Mouse (Mus musculus) midbrain, embryonic 14.5 days (tissue): ENCODE data around the gene Snx29. TPM values are rescaled to one million over a fixed set of nuclear protein-coding genes. Genes with fewer than 3 reads are reported as not detected.
"Not testable (repeated sequence)": the region's sequence is repeated elsewhere in the genome, so short reads cannot be mapped to it uniquely, and the experiment has no call there.

Experiments used
- ATAC-seq: fragments of 200-750 bp; cut with Nextera tagmentation; 2 replicates; pipeline ENCODE4 v1.8.0; 2017; ENCODE audit warnings: moderate number of reproducible peaks, moderate library complexity; ENCODE audit not compliant: low FRiP score, low TSS enrichment
- DNase-seq: peaks from one replicate; pipeline ENCODE4 v3.0.0-alpha.2; 2015
- H3K27ac ChIP-seq: fragments of 300-500 bp; sonication (generic); replicated peaks from 2 replicates; pipeline ENCODE4 v1.5.1; 2014; ENCODE audit warnings: mild to moderate bottlenecking, low read depth, low read length, moderate library complexity
- H3K27me3 ChIP-seq: fragments of 300-500 bp; sonication (generic); 2 replicates; pipeline ENCODE4 v1.6.1; 2014; ENCODE audit warnings: low read length, control low read depth, mixed read lengths; ENCODE audit not compliant: control insufficient read depth, insufficient read depth
- H3K36me3 ChIP-seq: fragments of 300-500 bp; sonication (generic); 2 replicates; pipeline ENCODE4 v1.6.1; 2014; ENCODE audit warnings: low read length, control low read depth; ENCODE audit not compliant: control insufficient read depth, insufficient read depth
- H3K4me1 ChIP-seq: fragments of 300-500 bp; sonication (generic); 2 replicates; pipeline ENCODE4 v1.6.1; 2014; ENCODE audit warnings: mild to moderate bottlenecking, antibody characterized with exemption, low read length, control low read depth; ENCODE audit not compliant: control insufficient read depth, insufficient read depth
- H3K4me2 ChIP-seq: fragments of 300-500 bp; sonication (generic); 2 replicates; pipeline ENCODE4 v1.6.1; 2014; ENCODE audit warnings: mild to moderate bottlenecking, low read length, moderate library complexity
- H3K4me3 ChIP-seq: fragments of 300-500 bp; sonication (generic); replicated peaks from 2 replicates; pipeline ENCODE4 v1.5.1; 2014; ENCODE audit warnings: low read depth, low read length
- H3K9ac ChIP-seq: fragments of 300-500 bp; sonication (generic); replicated peaks from 2 replicates; pipeline ENCODE4 v1.6.1; 2014; ENCODE audit warnings: mild to moderate bottlenecking, low read length, moderate library complexity
- H3K9me3 ChIP-seq: fragments of 300-500 bp; sonication (generic); 2 replicates; pipeline ENCODE4 v1.6.1; 2016; ENCODE audit warnings: low read length, control low read depth, mixed read lengths; ENCODE audit not compliant: control insufficient read depth
- WGBS: fragments of 180-500 bp; shearing (Covaris S2); extraction: QIAGEN DNeasy Blood & Tissue Kit; methylation state at CpG from one replicate; pipeline ENCODE4 v1.1.7; 2014; 5-methylcytosine and 5-hydroxymethylcytosine counted together
- polyA plus RNA-seq: library from polyadenylated mRNA; unstranded; fragments of >200 nt; fragmentation: Nextera tagmentation; extraction: Ambion mirVana; gene quantifications from 2 replicates; pipeline ENCODE4 v1.2.1, GENCODE M21; 2014

Snx29 gene
- polyA plus RNA-seq, 1 experiment from 2014 or later, result 16.1 TPM

GRCm38 (mm10) chr16:11504666-11505491 is 182.2 kb downstream of the Snx29 start:
- Histone ChIP-seq H3K4me1 (no peaks in the 10 kb centered on the region), H3K9ac (no peak overlapping the region), H3K36me3 (no peaks in the 10 kb centered on the region), H3K9me3 (no peaks in the 10 kb centered on the region), H3K4me2 (no peak overlapping the region), H3K27ac (no peak overlapping the region), H3K27me3 (no peaks in the 10 kb centered on the region), H3K4me3 (no peak overlapping the region)
- DNase-seq (no peak), ATAC-seq (no peak)
- WGBS, result 95% methylated on average over 2 of the region's 2 CpGs

DNA sequence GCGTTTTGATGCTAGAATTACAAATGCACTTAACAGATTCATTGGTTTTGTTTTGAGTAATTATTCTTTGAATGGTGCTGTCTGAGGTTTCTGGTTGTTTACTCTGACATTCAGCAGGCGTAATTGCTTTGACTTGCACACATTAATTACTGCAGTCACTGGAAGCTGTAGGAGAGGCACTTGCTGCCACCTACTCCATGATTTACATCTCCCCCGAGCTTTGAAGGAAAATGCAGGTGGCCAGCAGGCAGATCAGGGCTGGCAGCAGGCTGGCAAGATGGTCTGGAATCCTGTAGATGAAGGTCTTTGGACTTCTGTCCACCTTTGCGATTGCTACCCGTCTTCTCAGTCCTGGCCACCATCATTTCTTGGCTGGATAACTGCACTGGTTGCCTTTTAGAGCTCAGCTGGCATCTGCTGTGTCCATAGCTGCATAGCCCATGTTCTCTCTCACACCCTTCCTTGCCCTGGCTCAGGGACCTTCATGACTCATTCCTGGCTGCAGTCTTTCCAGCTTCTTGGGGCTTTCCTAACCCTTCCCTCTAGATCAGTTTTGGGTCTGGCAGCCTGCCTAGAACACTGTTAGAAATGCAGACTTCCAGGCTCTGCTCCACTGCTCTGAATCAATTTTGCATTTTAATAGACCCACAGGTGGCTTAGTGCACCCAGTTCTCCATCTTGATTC is 182.9 kb downstream of the Snx29 start:
- no peak overlapping the region for H3K9ac ChIP-seq
- no peaks in the 10 kb centered on the region for H3K27me3 ChIP-seq
- no peak overlapping the region for H3K27ac ChIP-seq
- H3K4me3 ChIP-seq, result no peak overlapping the region
- DNase-seq, result no peak
- no peaks in the 10 kb centered on the region for H3K36me3 ChIP-seq
- 86% methylated on average over 5 of the region's 5 CpGs for WGBS
- H3K9me3 ChIP-seq, result no peaks in the 10 kb centered on the region
- no peak overlapping the region for H3K4me2 ChIP-seq
- H3K4me1 ChIP-seq, result no peaks in the 10 kb centered on the region
- ATAC-seq, result no peak

DNA sequence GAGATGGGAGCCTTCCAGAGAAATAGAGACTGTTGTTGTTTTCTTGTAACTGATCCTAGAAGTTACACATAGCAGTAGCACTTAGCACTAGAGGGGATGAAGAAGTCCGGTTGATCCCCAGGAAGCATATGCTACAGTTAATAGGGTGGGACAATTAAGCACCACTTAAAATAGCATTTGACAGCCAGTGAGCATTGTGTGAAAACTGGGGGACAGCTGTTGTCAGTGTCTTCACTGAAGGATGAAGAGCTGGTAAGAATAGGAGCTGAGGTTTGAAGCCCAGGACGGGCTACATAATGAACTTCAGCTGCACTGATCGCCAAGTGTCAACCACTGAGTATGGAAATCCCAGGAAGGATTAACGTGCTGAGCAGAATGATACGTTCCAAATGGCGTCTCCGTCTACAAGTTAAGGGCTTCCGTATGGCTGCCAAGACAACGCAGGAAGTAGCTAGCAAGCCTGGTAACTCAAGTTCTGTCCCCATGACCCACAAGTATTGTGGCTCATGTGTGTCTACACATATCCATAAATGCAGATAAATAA is 184.6 kb downstream of the Snx29 start:
- Histone ChIP-seq H3K4me3 (no peak overlapping the region), H3K4me1 (no peaks in the 10 kb centered on the region), H3K9me3 (no peaks in the 10 kb centered on the region), H3K27ac (no peak overlapping the region), H3K4me2 (no peak overlapping the region), H3K36me3 (no peaks in the 10 kb centered on the region), H3K9ac (no peak overlapping the region), H3K27me3 (no peaks in the 10 kb centered on the region)
- DNase-seq (no peak), ATAC-seq (no peak)
- 64% methylated on average over 9 of the region's 9 CpGs for WGBS

GRCm38 (mm10) chr16:11508341-11508740 is 185.6 kb downstream of the Snx29 start:
- H3K4me1 ChIP-seq, result no peaks in the 10 kb centered on the region
- no peak overlapping the region for H3K27ac ChIP-seq
- no peak overlapping the region for H3K4me2 ChIP-seq
- DNase-seq (no peak), ATAC-seq (no peak)
- H3K36me3 ChIP-seq, result no peaks in the 10 kb centered on the region
- WGBS, result 90% methylated on average over 7 of the region's 7 CpGs
- H3K9me3 ChIP-seq, result no peaks in the 10 kb centered on the region
- no peak overlapping the region for H3K9ac ChIP-seq
- H3K4me3 ChIP-seq, result no peak overlapping the region
- H3K27me3 ChIP-seq, result no peaks in the 10 kb centered on the region

DNA sequence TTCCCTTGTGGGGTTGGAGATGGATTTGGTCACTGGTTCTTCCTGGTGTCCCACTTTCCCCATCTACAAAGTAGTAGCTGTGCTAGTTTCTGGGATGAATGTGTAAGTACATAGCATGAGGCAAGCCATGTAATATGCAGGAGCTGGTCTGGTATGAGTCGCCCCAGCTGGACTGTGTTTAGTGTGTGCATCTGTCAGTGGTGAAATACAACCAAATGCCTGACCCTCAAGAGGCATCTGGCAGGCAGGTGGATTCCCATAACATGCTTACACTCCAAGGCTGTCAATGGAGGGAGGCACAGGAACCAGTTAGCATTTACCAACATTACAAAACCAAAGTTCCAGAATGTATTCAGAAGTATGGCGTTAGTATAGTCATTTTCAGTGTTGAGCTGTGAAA is 187.7 kb downstream of the Snx29 start:
- Histone ChIP-seq H3K4me2 (no peak overlapping the region), H3K27ac (no peak overlapping the region), H3K9ac (no peak overlapping the region), H3K9me3 (no peaks in the 10 kb centered on the region), H3K27me3 (no peaks in the 10 kb centered on the region), H3K36me3 (no peaks in the 10 kb centered on the region), H3K4me3 (no peak overlapping the region), H3K4me1 (no peaks in the 10 kb centered on the region)
- DNase-seq (no peak), ATAC-seq (no peak)
- WGBS, result 94% methylated on average over 2 of the region's 2 CpGs

- H3K9ac ChIP-seq, result no peak overlapping the region
- H3K4me2 ChIP-seq, result no peak overlapping the region
- ATAC-seq (no peak), DNase-seq (no peak)
- H3K4me1 ChIP-seq, result no peaks in the 10 kb centered on the region
- H3K4me3 ChIP-seq, result no peak overlapping the region
- H3K9me3 ChIP-seq, result no peaks in the 10 kb centered on the region
- no peaks in the 10 kb centered on the region for H3K36me3 ChIP-seq
- H3K27me3 ChIP-seq, result no peaks in the 10 kb centered on the region
- H3K27ac ChIP-seq, result no peak overlapping the region
- WGBS, result 79% methylated on average over 3 of the region's 3 CpGs
Observed at GRCm38 (mm10) chr16:11510854-11511253, 188.1 kb downstream of the Snx29 start.

DNA sequence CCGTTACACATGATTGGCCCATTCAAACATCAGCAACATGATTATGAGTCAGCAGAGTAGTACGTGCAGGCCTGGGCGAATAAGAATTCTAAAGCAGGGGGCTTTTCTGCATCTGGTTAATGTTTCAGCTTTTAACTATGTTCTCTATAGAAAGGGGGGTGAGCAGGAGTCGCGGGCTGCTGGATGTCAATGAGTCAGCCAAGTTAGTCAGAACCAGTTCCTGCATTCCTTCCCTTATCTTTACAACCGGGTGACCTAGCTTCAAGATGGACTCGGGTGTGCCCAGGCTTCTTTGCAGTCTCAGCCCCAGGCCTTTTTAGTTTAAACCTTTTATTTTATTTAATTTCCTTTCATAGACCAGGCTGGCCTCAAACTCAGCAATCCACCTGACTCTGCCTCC is 189.0 kb downstream of the Snx29 start:
- H3K27ac ChIP-seq, H3K9me3 ChIP-seq, H3K9ac ChIP-seq, H3K36me3 ChIP-seq, H3K27me3 ChIP-seq, DNase-seq, H3K4me2 ChIP-seq, ATAC-seq, H3K4me1 ChIP-seq, H3K4me3 ChIP-seq: not testable (repeated sequence)
- 91% methylated on average over 7 of the region's 7 CpGs for WGBS

- WGBS, result 93% methylated on average over 2 of the region's 2 CpGs
- H3K4me1 ChIP-seq, result no peaks in the 10 kb centered on the region
- H3K4me2 ChIP-seq, result no peak overlapping the region
- no peaks in the 10 kb centered on the region for H3K27me3 ChIP-seq
- H3K9ac ChIP-seq, result no peak overlapping the region
- DNase-seq (no peak), ATAC-seq (no peak)
- H3K27ac ChIP-seq, result no peak overlapping the region
- no peak overlapping the region for H3K4me3 ChIP-seq
- H3K9me3 ChIP-seq, result no peaks in the 10 kb centered on the region
- no peaks in the 10 kb centered on the region for H3K36me3 ChIP-seq
Observed at GRCm38 (mm10) chr16:11516681-11517080, 194.0 kb downstream of the Snx29 start.

DNA sequence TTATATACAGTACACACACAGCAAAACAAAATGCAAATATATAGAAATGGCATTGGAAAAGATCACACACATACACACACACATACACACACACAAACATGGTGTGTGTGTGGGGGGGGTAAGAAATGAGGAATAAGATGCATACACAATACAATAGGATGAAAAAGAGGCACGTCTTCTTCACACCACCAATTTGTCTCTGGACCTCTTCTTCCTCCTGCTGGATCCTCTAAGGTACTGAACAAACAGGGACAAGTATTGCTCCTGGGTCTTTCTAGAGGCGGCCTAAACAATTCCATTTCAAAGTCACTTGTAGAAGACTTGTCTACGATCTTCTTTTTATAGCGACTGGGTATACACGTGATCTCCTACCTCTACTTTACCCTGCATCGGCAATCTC is 194.7 kb downstream of the Snx29 start:
- Histone ChIP-seq H3K9ac (no peak overlapping the region), H3K36me3 (no peaks in the 10 kb centered on the region), H3K9me3 (no peaks in the 10 kb centered on the region), H3K27ac (no peak overlapping the region), H3K4me3 (no peak overlapping the region), H3K4me1 (no peaks in the 10 kb centered on the region), H3K4me2 (no peak overlapping the region), H3K27me3 (no peaks in the 10 kb centered on the region)
- no peak for ATAC-seq
- 94% methylated on average over 6 of the region's 6 CpGs for WGBS
- no peak for DNase-seq
